Mouse (Mus musculus) cerebellum, adult 11-12 months (tissue): ENCODE measurements at regions not wholly inside any gene's neighbourhood (a gene's known extent, or its start where the extent isn't known, plus 50 kb on each side); places are given as distances from the start of the nearest gene placed in this dataset.

Source experiments
- DNase-seq: peaks from one replicate; pipeline ENCODE4 v3.0.0; 2022

DNA sequence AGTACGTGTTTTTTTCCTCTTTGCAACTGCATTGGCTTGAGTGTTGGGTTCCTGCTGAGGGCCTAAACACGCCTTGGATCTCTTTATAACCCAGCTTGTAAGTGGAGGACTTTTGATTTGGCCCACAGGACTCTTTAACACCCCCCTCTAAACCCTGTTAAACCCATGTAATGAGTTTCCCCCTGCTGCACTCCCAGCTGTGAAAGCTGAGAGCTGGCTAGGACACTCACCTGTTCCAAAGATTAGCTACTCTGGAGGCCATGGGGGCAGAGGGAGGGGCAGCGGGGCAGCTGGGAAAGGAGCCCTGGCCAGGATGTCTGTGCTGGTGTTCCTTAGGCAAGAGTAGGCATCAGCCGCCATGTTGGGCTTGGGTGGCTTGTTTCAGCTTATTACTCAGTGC, 128.7 kb upstream of the Irx3 start:
- no peak for DNase-seq

DNA sequence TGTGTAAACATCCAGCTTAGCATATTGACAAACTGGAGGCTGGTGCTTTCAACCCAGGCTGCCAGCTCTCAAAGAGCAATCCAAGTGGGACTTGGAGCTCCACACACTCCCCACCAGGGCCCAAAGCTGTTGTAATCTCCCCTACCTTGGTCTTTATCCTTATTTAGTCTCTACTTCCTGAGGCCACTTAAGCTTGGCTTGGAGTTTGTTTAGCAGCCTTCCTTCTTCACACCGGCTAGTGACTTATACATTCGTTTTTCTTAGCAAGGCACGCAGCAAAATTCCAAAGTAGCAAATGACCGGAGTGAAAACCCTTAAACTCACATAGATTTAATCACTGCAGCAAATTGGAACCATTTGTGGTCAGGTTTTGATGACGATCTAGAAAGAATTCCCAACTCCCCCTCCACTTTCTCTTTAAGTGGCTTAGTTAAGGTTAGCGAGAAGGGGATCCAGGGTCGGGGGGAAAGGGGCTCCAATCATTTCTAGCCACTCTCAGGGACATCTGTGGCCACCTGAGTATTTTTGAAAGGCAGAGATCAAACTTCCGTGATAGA, 124.2 kb upstream of the Irx3 start:
- DNase-seq: no peak

DNA sequence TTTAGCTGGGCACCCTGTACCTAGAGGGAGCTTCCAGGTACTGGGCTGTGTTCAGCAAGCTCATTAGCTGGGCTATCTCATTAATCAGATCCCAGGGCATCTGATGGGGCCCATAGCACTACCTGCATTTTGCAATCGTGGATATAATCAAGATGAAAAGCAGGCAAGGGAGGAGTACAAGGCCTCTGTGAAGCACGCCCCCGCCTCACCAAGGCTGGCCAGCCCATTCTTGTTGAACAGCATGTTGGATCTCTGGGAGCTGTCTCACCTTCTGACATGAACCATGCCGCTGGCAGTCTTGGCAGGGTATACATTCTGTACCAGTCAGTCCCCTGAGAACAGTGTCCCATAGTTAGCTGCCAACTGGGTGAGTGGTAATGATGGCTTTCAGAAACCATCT, 122.3 kb upstream of the Irx3 start:
- no peak for DNase-seq

DNA sequence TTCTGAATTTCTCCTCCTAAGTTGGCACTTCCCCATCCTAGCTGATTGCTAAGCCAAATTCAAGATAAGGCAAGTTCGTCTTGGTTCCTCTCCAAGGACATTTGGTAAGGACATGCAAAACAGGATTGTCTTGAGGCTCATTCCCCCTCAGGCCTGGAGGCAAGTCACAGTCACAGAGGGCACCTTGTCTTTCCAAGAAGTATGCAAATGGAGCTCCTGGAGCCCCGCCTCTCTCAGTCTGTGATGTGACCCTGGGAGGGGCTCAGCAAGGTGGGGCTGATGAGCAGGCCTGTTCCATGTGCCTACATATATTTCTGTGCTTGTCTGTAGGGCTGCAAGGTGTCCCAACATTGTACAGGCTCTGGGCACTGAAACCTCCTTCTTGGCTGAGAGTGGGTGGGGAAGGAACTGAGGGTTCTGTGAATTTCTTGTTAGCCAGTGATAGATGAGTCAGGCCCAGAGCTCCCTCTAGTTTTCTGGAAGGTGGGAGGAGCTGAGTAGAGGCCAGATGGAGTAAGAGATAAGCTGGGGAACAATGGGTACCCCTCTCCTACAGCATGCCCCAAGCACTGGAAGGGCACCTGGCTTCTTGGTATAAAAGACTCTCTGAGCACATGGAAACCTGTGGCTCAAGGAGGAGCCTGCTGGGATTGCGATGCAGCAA, 120.5 kb upstream of the Irx3 start:
- DNase-seq: no peak

DNA sequence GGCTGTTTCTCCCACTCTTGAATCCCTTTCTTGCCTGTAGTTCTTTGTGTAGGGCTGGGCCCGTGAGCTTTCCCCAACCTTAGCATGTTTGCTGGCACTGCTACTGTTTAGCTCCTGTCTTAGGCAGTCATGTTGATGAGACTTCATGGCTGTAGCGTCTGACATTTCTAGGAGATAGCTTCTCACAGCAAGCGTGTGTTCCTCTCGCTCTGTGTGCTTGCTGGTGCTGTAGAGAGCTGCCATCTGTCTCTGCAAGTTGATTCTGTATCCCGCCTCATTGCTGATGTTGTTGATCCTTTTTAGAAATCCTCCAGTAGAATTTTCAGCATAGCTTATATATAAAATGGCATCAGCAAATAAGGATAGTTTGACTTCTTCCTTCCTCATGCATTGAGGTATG, 116.0 kb upstream of the Irx3 start:
- DNase-seq: no peak

DNA sequence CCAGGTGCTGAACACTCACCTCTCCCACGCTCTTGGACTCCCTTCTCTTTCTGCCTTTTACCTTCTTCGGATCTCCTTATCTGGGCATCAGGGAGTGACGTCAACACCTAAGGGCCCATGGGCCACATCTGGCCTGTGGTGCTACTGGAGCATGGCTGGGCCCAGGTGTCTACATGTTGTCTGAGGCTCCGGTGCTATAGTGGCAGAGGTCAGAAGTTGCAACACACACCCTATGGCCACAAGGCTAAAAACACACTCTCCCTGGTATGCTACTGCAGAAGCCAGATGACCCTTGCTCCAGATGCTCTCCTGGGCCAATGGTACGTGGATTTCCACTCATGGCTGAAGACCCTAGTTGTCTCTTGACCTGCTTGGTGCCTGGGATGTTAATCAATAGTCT, 112.1 kb upstream of the Irx3 start:
- no peak for DNase-seq

DNA sequence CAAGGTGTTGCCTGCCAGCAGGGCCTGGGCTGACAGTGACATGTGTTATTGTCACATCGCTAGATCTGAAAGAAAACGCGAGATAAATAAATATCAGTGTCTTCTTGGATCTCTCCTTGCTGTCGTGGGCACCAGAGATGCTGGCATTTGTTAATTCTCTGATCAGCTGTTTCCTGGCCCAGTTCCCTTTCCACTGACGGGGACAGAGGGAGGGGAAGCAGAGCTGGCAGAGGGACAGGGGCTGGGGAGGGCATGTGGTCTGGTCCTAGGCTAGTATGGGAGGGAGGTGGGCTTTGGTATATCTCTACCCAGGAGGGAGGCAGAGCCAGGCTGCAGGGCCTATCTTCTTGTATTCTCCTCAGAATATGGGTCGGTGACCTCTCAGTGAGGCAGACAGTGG, 111.3 kb upstream of the Irx3 start:
- DNase-seq: no peak

DNA sequence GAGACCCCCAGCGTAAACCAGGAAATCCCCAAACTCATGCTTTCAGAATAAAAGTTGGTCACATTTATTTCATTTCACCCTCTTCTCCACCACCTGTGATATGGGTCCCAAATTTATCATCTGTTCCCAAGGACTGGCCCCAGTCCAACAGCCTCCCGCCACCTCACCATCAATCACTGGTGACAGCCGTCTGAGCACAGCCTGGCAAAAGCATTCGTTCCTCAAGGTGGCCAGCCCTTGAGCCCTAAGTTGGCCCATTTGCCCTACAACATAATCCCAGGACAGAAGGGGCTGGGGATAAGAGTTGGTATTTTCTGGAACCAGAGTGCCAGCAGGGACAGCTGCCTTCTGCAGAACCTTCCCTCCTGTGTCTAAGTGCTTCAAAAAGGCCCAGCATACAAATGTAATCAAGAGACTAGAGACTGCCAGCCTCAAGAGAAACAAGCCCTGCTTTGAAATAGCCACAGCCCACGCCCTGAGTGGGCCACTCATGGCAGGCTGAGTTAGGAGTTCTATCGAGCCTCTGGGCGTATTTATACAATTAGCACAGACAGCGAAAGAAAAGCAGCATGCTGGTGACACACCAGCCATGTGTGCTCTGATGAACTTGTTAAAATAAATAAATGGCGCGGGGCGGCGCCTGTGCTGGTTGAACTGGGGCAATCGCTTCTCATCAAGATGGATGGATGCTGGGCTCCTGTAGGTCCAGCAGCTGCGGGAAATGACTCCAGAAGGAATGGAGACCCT, 107.9 kb upstream of the Irx3 start:
- no peak for DNase-seq

DNA sequence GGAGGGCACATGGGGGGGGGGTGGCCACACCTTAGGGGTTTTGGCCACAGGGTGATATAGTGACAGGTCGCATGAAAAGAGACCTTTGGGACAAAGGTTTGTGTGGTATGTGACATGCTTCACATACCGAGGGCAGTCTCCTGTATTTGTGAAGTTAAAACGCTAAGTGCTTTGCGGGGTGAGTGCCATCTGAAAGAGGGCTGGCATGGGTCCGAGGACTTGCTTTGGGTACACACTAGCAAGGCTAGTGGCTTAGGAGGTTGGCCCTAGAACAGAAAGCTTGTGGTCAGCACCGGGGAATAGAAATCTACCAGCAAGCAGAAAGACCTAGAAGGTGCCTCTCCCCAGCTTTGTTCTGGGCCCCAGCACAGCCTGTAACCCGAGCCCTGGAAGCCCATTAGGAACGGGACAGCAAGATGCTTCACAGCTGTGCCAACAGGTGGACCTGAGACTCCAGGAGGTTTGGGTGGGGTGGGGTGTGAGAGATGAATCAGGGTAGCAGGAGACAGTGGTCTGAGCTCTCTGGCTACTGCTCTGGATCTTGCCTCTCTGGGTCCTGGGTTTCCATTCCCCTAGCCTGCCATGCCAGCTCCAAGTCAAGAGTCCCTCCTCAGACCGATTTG, 107.0 kb upstream of the Irx3 start:
- no peak for DNase-seq

DNA sequence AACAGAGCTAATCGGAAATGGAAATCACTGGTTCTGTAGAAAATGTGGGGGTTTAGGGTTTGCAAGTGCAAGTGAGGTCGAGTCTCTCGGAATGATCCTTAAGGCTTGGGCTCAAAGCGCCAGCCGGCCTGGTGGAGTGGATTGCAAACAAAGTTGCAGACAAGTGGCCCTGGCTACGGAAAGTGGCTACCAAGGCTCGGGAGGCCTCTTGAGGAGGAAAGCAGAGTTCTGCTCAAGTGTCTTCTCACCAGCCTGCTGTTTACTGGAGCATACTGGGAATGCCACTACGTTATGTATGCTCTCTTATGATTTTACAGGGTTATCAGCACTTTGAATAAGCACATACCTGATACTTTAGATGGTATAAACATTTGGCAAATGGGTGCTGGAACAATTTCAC, 105.3 kb upstream of the Irx3 start:
- no peak for DNase-seq

DNA sequence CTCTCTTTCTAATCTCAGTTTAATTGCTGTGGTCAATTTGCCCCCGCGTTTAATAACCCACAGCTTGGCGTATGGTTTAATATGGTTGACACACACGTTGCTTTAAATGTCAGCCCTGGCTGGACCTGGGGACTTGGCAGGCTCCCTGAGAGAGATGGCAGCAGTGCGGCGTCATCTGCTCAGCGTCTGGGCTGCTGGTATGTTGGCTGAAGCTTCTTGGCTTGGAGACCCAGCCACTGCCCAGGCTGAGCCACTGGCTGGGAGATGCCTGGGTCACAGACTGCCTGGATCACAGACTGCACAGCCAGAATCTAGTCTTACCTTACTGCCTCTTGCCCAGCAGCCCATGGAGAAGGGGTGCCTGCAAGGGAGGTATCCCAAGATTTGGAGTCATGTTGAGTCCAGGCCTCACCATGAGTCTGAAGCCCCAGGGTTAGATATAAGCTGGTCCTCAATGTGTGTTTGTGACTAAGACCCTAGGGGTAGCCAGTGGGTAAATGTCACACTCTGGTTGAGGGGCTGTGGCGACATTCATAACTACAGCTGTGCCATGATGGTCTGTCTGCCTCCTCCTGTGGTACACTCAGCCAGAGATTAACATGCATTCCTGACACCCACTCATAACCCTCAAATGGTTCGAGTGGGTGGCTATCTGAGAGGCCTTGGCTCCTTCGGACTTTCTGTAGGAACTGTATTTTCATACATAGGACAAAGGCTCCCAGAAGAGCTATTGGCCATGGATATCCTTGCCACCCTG, 99.8 kb upstream of the Irx3 start:
- peak; percentile 4 for DNase-seq

DNA sequence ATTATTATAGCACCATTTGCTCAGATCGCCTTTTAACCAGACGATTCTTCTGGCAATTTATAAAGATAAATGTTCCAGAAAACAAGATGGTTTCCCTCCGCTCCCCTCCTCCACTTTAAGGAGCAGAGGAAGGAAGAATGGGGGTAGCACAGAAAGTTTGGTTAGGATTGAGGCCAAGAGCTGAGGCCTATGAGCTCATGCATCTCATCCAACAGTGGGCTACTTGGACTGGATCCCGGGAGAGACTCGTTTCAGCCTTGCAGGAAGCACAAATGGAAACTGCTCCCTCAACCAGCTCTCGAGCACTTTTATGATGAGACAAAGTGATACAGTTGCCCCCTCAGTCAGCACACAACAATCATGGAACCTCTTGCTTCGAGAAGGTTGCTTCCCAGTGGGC, 97.9 kb upstream of the Irx3 start:
- DNase-seq: no peak

DNA sequence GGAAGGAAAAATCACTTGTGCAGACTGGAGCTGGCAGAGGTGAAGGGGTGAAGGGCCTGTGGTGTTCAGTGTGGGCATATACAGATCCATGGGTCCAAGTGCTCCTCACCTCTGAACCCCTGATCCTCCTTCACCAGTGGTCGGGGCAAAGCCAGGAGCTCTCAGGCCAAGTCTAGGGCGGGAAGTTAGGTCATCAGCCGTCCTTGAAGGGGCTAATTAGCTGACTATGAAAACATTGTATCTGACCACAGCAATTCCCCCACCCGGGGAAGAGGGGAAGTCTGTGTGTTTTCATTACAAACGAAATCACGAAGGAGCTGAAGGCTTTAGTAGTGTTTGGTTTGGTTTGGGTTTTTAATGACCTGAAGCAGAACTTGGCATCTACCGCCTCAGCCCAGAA, 95.5 kb upstream of the Irx3 start:
- no peak for DNase-seq

DNA sequence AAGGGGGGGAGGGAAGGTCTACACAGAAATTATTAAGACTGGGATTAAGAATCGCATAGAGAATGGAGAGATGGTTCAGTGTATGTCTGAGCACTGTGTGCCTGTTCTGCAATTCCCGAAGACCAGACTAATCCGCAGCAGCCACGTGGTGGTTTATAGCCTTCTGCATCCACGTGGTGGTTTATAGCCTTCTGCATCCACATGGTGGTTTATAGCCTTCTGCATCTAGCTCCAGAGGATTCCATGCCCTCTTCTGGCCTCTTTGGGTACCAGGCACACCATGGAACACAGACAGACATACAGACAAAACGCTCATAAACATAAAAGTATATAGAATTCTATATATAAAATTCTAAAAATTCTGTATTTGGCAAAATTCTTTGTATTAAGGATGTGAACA, 94.1 kb upstream of the Irx3 start:
- no peak for DNase-seq

DNA sequence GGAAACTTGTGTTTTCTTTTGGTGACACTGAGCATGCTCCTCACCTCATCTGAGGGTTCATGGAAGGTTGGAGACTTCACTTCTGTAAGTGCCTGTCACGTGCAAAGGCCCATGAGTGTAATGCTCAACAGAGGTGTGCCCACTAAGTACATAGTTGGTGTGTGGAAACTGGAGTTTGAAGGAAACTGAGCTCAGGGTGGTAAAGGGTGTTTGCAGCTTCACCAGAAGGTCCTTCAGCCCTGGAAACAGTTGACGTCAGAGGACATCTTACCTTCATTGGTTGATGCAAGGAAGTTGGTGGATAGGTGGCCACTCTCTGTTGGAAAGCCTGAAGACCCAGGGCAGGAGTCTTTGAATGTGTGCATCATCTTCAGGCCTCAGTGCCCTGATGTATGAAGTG, 83.0 kb upstream of the Irx3 start:
- no peak for DNase-seq

DNA sequence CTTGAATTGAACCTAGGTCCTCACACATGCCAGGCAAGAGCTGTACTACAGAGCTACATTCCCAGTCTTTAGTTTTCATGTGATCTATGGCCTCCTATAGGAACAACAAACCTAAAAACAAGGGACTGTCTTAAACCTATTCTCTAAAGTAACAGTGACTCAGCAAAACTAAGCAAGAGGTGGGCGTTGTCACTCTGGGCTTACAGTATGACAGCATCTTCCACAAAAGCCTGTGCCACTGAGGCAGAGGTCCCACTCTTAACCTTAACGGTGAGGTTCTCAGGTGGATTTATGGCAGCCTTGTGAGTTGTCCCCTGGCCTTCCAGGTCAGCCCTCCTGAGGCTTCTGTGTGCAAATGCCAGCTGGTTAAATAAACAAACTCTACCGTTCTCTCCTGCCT, 82.5 kb upstream of the Irx3 start:
- no peak for DNase-seq

DNA sequence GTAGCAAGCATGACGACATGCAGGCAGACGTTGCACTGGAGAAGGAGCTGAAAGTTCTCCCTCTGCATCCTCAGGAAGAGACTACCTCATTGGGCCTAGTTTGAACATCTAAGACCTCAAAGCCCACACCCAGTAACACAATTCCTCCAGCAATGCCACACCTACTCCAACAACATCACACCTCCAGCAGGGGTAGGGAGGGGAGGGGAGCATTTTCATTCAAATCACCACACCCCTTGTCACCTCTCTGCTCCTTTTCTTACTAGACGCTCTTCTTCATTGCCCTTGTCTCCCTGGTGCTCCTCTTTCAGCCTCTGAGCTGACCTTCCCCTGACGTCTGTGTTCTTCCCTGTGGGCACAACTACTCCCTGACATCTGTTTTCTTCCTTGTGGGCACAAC, 81.1 kb upstream of the Irx3 start:
- no peak for DNase-seq

DNA sequence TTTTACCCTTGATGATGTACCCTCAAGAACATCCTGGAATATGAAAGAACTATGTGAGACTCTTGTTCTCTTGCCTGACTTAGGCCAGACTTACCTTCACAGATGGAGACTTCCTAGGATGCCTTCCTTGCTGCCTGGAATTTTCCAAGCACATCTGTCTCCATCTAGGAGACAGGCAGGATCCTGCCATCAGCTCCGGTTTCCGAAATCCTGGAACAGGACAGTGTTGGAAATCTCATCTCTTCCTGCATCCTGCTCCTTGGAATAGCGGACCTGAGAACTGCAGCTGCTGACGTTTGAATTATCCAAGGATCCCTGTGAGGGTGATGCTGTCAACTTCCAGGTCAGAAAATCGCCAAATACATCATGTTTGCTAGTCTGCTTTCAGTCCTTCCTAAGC, 77.0 kb upstream of the Irx3 start:
- no peak for DNase-seq

DNA sequence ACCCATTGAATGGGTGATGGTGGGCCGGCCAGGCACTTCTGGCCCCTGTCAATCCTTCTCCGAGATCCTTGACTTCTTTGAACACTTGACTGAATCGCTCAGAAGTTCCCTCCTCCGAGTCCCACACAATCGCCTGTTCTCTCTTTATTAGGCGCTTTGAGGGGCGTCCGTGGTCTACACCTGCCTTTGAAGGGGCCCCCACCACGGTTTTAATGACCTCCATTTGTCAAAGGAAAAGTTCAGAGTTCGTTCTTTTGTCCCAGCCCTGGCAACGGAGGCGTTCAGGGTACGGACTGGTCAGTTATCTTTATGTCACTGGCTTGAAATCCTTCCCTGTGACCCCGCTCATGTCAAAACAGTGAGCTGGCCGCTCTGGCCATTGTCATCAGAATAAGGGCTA, 74.3 kb upstream of the Irx3 start:
- no peak for DNase-seq

DNA sequence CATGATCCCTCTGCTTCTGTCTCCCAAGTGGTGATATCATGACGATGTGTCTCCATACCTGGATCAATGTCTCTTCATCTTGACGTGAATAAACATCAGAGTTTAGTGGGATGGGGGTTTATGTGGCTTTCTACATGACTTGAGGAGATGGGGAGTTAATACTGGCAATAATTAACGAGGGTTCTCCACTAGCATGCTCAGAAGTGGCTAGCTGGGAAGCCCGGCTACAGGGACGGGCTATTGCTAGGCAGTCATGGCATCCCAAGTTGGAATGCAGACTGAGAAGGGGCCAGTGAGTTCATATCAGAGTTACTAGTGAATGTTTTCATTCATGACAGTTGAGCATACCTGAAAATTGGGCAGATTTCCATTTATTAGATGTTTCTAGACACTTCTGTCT, 71.4 kb upstream of the Irx3 start:
- no peak for DNase-seq

DNA sequence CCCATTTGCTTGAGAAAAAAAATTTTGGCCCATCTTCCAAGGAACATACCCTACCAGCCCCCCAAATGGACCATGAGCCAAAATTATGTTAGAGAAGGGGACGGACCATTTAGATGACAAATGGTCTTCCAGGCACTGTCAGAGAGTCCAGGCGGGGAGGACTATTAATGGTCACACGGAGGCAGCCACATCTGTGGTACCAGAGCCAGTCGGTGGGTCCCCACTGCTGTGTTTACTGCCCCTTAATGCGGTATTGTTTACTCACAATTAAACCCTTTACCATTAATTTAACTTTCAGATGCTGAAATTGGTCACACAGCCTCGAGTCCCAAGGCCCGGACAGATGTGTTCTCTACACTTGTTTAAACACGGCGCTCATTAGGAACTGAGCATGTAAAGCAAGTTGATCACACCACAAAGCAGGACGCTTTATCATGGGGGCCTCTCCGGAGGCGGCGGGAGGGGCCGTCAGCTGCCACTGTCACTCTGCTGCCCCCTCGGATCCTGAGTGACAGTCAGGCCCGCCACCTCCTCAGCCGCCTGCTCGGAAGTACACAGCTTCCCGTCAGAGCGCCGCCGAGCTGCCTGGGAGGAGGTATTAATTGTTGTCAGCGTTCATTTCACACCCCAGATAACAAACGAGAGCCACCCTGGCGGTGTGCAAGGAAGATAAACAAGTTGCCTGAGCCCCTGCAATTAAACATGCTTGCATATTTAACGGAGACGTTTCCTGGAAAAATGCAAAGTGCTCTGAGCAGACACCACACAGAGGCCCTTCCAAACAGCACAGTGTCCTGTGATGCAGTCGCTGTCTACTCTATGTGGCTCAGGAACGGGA, 70.6 kb upstream of the Irx3 start:
- no peak for DNase-seq

DNA sequence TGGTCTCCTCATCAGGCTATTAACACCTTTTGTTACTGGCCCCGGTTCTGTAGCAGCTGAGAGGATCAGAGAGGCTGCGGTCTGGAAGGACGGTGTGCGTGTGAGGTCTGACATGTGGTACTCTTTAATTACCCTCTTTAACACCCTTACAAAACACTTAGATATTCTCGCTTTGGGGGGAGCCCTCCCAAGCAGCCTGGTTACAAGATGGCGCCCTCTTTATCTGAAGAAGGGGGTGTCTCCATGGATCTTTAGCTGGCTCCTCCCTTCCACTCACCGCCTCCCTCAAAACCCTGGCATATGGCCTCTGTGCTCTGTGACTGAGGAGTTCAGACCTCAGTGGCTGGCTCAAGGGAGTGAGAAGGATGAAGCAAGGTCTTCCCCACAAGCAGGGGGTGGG, 65.2 kb upstream of the Irx3 start:
- DNase-seq: no peak

DNA sequence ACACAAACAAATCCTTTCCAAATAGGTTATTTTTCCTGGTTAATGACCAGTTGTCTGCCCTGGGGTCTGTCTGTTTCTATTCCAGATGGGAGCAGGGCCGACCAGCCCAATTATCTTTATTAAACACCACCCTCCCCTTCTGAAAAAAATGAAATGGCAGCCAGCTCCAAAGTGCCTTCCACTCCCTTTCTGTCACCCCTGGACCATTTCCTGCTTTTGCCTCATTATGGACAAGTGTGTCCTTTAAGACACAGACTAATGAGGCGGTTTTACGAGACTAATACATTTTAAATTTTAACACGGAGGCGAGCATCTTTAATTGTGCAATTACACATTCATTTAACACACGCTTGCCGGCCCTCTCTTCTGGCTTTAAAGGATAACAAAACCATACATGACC, 64.2 kb upstream of the Irx3 start:
- no peak for DNase-seq
